Mouse (Mus musculus) CH12.LX (cell line): ENCODE data around the gene Plxdc1. TPM values are rescaled to one million over a fixed set of nuclear protein-coding genes. Genes with fewer than 3 reads are reported as not detected.

Source experiments
- DNase-seq: peaks from one replicate; pipeline ENCODE4 v3.0.0-alpha.2; 2013; ENCODE audit errors: extremely low read depth
- H3K27ac ChIP-seq: 2 replicates; pipeline ENCODE4 v1.5.1; 2012; ENCODE audit warnings: low read depth, mild to moderate bottlenecking, control low read depth, moderate library complexity; ENCODE audit not compliant: insufficient read depth
- H3K27me3 ChIP-seq: replicated peaks from 2 replicates; pipeline ENCODE3; 2012; ENCODE audit warnings: inconsistent platforms
- H3K36me3 ChIP-seq, 2 experiments: replicated peaks in 1 of 2; 2 replicates each; pipeline versions ENCODE3 to v1.6.1; 2012; ENCODE audit warnings: inconsistent platforms in 1 of 2, low read length in 1 of 2, mild to moderate bottlenecking in 1 of 2, mixed read lengths in 1 of 2, moderate library complexity in 1 of 2; ENCODE audit not compliant: control insufficient read depth in 1 of 2, insufficient read depth in 1 of 2
- H3K4me1 ChIP-seq, 2 experiments: 2 replicates each; pipeline ENCODE4 v1.6.1; 2012; ENCODE audit warnings: inconsistent platforms in 1 of 2, moderate library complexity in 1 of 2; ENCODE audit not compliant: insufficient read depth in 2 of 2, control insufficient read depth in 1 of 2
- H3K4me2 ChIP-seq: 2 replicates; pipeline ENCODE4 v1.6.1; 2012; ENCODE audit warnings: low read depth, mild to moderate bottlenecking, control low read depth; ENCODE audit not compliant: poor library complexity, insufficient read depth, severe bottlenecking
- H3K4me3 ChIP-seq, 3 experiments: fragments of 150-350 bp in 1 of 3; sonication (generic) in 1 of 3; replicated peaks in 1 of 3; 2 replicates each; pipeline versions ENCODE3 to v1.5.1; 2011 to 2012; ENCODE audit warnings: low read depth in 2 of 3, low read length in 2 of 3, mild to moderate bottlenecking in 2 of 3, moderate library complexity in 2 of 3, control low read depth in 1 of 3, improper control_type of control experiment in 1 of 3, inconsistent platforms in 1 of 3, mixed read lengths in 1 of 3; ENCODE audit not compliant: poor library complexity in 1 of 3
- H3K79me2 ChIP-seq: replicated peaks from 2 replicates; pipeline ENCODE4 v1.6.1; 2012; ENCODE audit warnings: mild to moderate bottlenecking, moderate library complexity; ENCODE audit not compliant: control insufficient read depth, poor library complexity, insufficient read depth, severe bottlenecking; ENCODE audit errors: extremely low read depth
- H3K9ac ChIP-seq: 2 replicates; pipeline ENCODE4 v1.6.1; 2012; ENCODE audit warnings: low read depth, mild to moderate bottlenecking, control low read depth, moderate library complexity; ENCODE audit not compliant: insufficient read depth
- H3K9me3 ChIP-seq: replicated peaks from 2 replicates; pipeline ENCODE3; 2012; ENCODE audit warnings: low read length, inconsistent platforms, mixed read lengths
- CHD2 ChIP-seq: IDR thresholded peaks from 2 replicates; pipeline ENCODE4 v1.6.1; 2011; ENCODE audit warnings: low read length, improper control_type of control experiment
- CTCF ChIP-seq, 2 experiments: IDR thresholded peaks in 1 of 2; conservative IDR thresholded peaks in 1 of 2; 2 replicates each; pipeline ENCODE4 v1.5.1; 2011 to 2012; ENCODE audit warnings: low read depth in 2 of 2, low read length in 2 of 2, improper control_type of control experiment in 1 of 2, inconsistent platforms in 1 of 2, mild to moderate bottlenecking in 1 of 2, moderate library complexity in 1 of 2
- ELF1 ChIP-seq: IDR thresholded peaks from 2 replicates; pipeline ENCODE4 v1.6.1; 2014; ENCODE audit warnings: low read depth, mild to moderate bottlenecking, inconsistent platforms, low read length, improper control_type of control experiment
- EP300 ChIP-seq: IDR thresholded peaks from 2 replicates; pipeline ENCODE4 v1.6.1; 2011; ENCODE audit warnings: low read length, improper control_type of control experiment
- ETS1 ChIP-seq: conservative IDR thresholded peaks from 2 replicates; pipeline ENCODE4 v1.6.1; 2012; ENCODE audit warnings: low read depth, mild to moderate bottlenecking, inconsistent platforms, low read length, improper control_type of control experiment, moderate library complexity
- GABPA ChIP-seq: IDR thresholded peaks from 2 replicates; pipeline ENCODE4 v1.6.1; 2012; ENCODE audit warnings: low read depth, low read length, improper control_type of control experiment, inconsistent platforms; ENCODE audit not compliant: insufficient replicate concordance
- HCFC1 ChIP-seq: IDR thresholded peaks from 2 replicates; pipeline ENCODE4 v1.6.1; 2012; ENCODE audit warnings: low read depth, mild to moderate bottlenecking, inconsistent platforms, low read length, improper control_type of control experiment
- IRF4 ChIP-seq: IDR thresholded peaks from 2 replicates; pipeline ENCODE4 v1.6.1; 2014; ENCODE audit warnings: low read depth, mild to moderate bottlenecking, inconsistent platforms, low read length, improper control_type of control experiment
- JUND ChIP-seq: conservative IDR thresholded peaks from 2 replicates; pipeline ENCODE4 v1.6.1; 2011; ENCODE audit warnings: low read depth, low read length, improper control_type of control experiment
- KAT2A ChIP-seq: IDR thresholded peaks from 2 replicates; pipeline ENCODE4 v1.6.1; 2012; ENCODE audit warnings: low read length, improper control_type of control experiment, inconsistent platforms; ENCODE audit not compliant: insufficient replicate concordance
- MAFK ChIP-seq: IDR thresholded peaks from 2 replicates; pipeline ENCODE4 v1.6.1; 2011; ENCODE audit warnings: low read length, improper control_type of control experiment; ENCODE audit not compliant: insufficient replicate concordance
- MAX ChIP-seq: IDR thresholded peaks from 2 replicates; pipeline ENCODE4 v1.6.1; 2011; ENCODE audit warnings: low read length, improper control_type of control experiment
- MEF2A ChIP-seq: IDR thresholded peaks from 2 replicates; pipeline ENCODE4 v1.6.1; 2014; ENCODE audit warnings: low read depth, mild to moderate bottlenecking, inconsistent platforms, low read length, improper control_type of control experiment, borderline replicate concordance
- MXI1 ChIP-seq: IDR thresholded peaks from 2 replicates; pipeline ENCODE4 v1.6.1; 2011; ENCODE audit warnings: mild to moderate bottlenecking, low read depth, low read length, improper control_type of control experiment
- MYC ChIP-seq: IDR thresholded peaks from 2 replicates; pipeline ENCODE4 v1.6.1; 2011; ENCODE audit warnings: low read depth, mild to moderate bottlenecking, improper control_type of control experiment, low read length
- NRF1 ChIP-seq: IDR thresholded peaks from 2 replicates; pipeline ENCODE4 v1.6.1; 2014; ENCODE audit warnings: low read depth, mild to moderate bottlenecking, inconsistent platforms, low read length, improper control_type of control experiment, moderate library complexity
- POLR2A ChIP-seq: IDR thresholded peaks from 2 replicates; pipeline ENCODE4 v1.6.1; 2011; ENCODE audit warnings: low read depth, mild to moderate bottlenecking, improper control_type of control experiment, low read length
- POLR2AphosphoS2 ChIP-seq: IDR thresholded peaks from 2 replicates; pipeline ENCODE4 v1.6.1; 2011; ENCODE audit warnings: low read depth, low read length, improper control_type of control experiment
- SIN3A ChIP-seq: IDR thresholded peaks from 2 replicates; pipeline ENCODE4 v1.6.1; 2012; ENCODE audit warnings: low read length, improper control_type of control experiment, inconsistent platforms
- SMC3 ChIP-seq: IDR thresholded peaks from 2 replicates; pipeline ENCODE4 v1.6.1; 2011; ENCODE audit warnings: low read depth, low read length, improper control_type of control experiment
- TBP ChIP-seq: conservative IDR thresholded peaks from 2 replicates; pipeline ENCODE4 v1.6.1; 2011; ENCODE audit warnings: low read depth, low read length, improper control_type of control experiment
- UBTF ChIP-seq: IDR thresholded peaks from 2 replicates; pipeline ENCODE4 v1.6.1; 2012; ENCODE audit warnings: low read depth, mild to moderate bottlenecking, inconsistent platforms, low read length, improper control_type of control experiment, moderate library complexity
- USF2 ChIP-seq: conservative IDR thresholded peaks from 2 replicates; pipeline ENCODE4 v1.6.1; 2011; ENCODE audit warnings: low read depth, low read length, improper control_type of control experiment
- ZC3H11A ChIP-seq: IDR thresholded peaks from 2 replicates; pipeline ENCODE4 v1.6.1; 2012; ENCODE audit warnings: low read depth, mild to moderate bottlenecking, inconsistent platforms, low read length, improper control_type of control experiment
- ZKSCAN1 ChIP-seq: IDR thresholded peaks from 2 replicates; pipeline ENCODE4 v1.6.1; 2012; ENCODE audit warnings: low read depth, inconsistent platforms, low read length, improper control_type of control experiment, borderline replicate concordance
- ZMIZ1 ChIP-seq: IDR thresholded peaks from 2 replicates; pipeline ENCODE4 v1.6.1; 2012; ENCODE audit warnings: low read depth, mild to moderate bottlenecking, inconsistent platforms, low read length, improper control_type of control experiment
- dilution Hi-C: fragments of 300-500 bp; cut with MboI; formaldehyde crosslinking; loops from 2 replicates; pipeline ENCODE4 v1.14.3; 2020; ENCODE audit warnings: low sequenced_read_pairs; ENCODE audit not compliant: extremely low pct_unique_long_range_greater_than_20kb, extremely low pct_ligation_motif_present
- in situ Hi-C: fragments of 300-500 bp; cut with MboI; formaldehyde crosslinking; loops from 3 replicates; pipeline ENCODE4 v1.14.3; 2019; ENCODE audit warnings: low sequenced_read_pairs, low pct_ligation_motif_present, low pct_unique_long_range_greater_than_20kb, mixed read lengths
- polyA plus RNA-seq: library from polyadenylated mRNA; unstranded; fragments of >175 nt; gene quantifications from 2 replicates; pipeline ENCODE4 v1.2.1, GENCODE M21; 2012; ENCODE audit warnings: low read depth; ENCODE audit not compliant: insufficient read length
- total RNA-seq, 2 experiments: library from RNA; depleted of rRNA; stranded (reverse); fragments of 300-350 nt in 1 of 2; fragments of >200 nt in 1 of 2; gene quantifications; 2 replicates each; pipeline ENCODE4 v1.2.3; 2012 to 2014

Gene Plxdc1
- total and polyA plus RNA-seq, 3 experiments = 0.04 TPM; not detected in 2

DNA sequence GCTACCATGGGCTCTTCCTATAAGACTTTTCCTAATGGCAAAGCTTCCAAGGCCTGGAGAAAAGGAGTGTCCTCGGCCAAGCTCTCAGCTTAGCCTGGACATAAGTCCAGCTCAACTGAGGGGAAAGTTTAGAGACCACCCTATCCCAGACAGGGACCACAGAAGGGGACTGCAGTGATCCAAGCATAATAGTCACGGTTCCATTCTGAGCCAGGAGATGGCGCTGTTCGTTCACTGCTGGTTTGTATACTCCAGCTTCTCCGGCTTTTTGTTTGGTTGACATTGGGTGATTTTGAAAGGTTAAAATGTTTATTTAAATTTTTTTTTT is 45.2 kb upstream of the Plxdc1 start (continued):
- TF ChIP-seq JUND (peak; percentile 57; the same call in 1 of the 2 replicates), ETS1 (no peak)

DNA sequence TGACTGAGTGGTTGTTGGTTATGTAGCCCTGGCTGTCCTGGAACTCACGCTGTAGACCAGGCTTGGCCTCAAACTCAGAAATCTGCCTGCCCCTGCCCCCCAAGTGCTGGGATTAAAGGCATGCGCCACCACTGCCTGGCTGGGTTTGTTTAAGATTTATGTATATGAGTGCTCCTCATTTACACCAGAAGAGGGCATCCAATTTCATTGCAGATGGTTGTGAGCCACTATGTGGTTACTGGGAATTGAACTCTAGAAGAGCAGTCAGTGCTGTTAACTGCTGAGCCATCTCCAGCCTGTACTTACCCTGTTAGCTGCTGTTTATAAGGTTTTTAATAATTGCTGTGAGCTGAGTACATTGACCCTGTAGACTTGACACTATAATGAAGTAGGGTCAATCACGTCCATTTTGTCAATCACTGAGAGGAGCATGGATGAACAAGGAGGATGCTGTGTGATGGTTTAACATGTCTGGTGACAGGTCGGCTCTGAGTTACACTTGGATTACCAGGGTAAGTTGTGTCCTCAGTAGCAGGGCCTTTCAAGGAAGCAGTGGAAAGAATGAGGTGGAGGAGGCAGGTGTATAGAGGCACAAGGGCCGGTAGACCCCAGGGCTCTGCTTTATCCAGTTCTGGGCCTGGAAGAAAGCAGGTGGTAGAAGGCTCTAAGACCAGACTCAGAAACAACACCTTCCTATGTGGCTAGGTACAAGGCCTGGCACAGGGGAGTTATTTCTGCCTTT is 44.6 kb upstream of the Plxdc1 start:
- in situ Hi-C loops = no loop called here
- peaks cover 23% of the 10 kb centered on the region for H3K79me2 ChIP-seq
- H3K9ac ChIP-seq = no peak overlapping the region
- TF ChIP-seq ZKSCAN1 = no peak
- 0 out of 2 replicates have a peak, but pooled peaks have one; percentile 6 for TF ChIP-seq HCFC1
- TF ChIP-seq POLR2AphosphoS2 = peak; percentile 99; the same call in 1 of the 2 replicates
- peak; percentile 25; the same call in 1 of the 2 replicates for TF ChIP-seq MAX
- TF ChIP-seq ZC3H11A = no peak
- TF ChIP-seq TBP = 0 out of 2 replicates have a peak, but pooled peaks have one; percentile 29
- 0 out of 2 replicates have a peak, but pooled peaks have one; percentile 44 for TF ChIP-seq MYC
- TF ChIP-seq UBTF = 0 out of 2 replicates have a peak, but pooled peaks have one; percentile 45
- TF ChIP-seq USF2 = 0 out of 2 replicates have a peak, but pooled peaks have one; percentile 21
- TF ChIP-seq SIN3A = no peak
- TF ChIP-seq POLR2A = peak; percentile 72; the same call in 1 of the 2 replicates
- peak in 1 of 2 experiments; percentile 27; a peak in 2 of 4 replicates for TF ChIP-seq CTCF (conservative IDR thresholded peaks at IDR 0.05 in 1 of 2, IDR thresholded peaks at IDR 0.05 in 1 of 2; ENCODE audit: low read depth in 2 of 2, low read length in 2 of 2)
- TF ChIP-seq KAT2A = no peak
- peak; percentile 93 for TF ChIP-seq ZMIZ1
- TF ChIP-seq, all 38 proteins: peak for 10
- no peaks in the 10 kb centered on the region for H3K27me3 ChIP-seq
- no peak overlapping the region for H3K27ac ChIP-seq
- DNase-seq = peak; percentile 44
- no peak overlapping the region for H3K4me3 ChIP-seq
- dilution Hi-C loops = no loop called here
- peaks cover 33 to 39% of the 10 kb centered on the region in 2 experiments for H3K36me3 ChIP-seq
- H3K4me1 ChIP-seq = peaks cover 9 to 20% of the 10 kb centered on the region in 2 experiments
- no peak overlapping the region for H3K4me2 ChIP-seq
- H3K9me3 ChIP-seq = no peaks in the 10 kb centered on the region

DNA sequence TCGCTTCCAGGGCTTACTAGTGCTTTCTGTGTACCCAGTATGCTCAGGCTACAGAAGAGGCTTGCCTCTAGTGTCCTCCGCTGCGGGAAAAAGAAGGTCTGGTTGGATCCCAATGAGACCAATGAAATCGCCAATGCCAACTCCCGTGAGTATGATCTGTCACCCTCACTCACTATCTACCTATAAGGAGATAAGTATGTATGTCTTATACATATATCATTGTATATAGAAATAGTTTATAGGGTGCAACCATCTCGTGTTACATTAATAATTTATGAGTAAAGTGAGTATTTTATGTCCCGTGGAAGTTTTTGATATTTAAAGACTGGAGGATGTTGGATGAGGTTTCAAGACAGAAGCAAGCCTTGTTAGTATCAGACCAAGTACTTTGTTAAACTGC is 41.5 kb upstream of the Plxdc1 start:
- dilution Hi-C loops = no loop called here
- Histone ChIP-seq H3K4me1 (peaks cover 8 to 39% of the 10 kb centered on the region in 2 experiments), H3K27ac (no peak overlapping the region)

More for the DNA sequence above, 41.5 kb upstream of the Plxdc1 start:
- peak overlapping the region; percentile 94 for H3K9ac ChIP-seq
- TF ChIP-seq UBTF (0 out of 2 replicates have a peak, but pooled peaks have one; percentile 4), CHD2 (no peak), GABPA (no peak), ZMIZ1 (no peak), EP300 (no peak), MAFK (no peak), MXI1 (no peak), IRF4 (no peak), ELF1 (no peak), POLR2AphosphoS2 (peak; percentile 52; the same call in 1 of the 2 replicates), SMC3 (no peak), MEF2A (no peak), NRF1 (no peak), POLR2A (no peak), TBP (no peak), SIN3A (no peak; the same call in 1 of the 2 replicates)
- no peaks in the 10 kb centered on the region for H3K27me3 ChIP-seq
- in situ Hi-C loops = loop anchor here (5.0 kb wide), 2 partner anchors 35 to 55 kb away; no protein-coding TSS in a partner anchor
- H3K36me3 ChIP-seq = peaks cover 33 to 39% of the 10 kb centered on the region in 2 experiments
- H3K4me3 ChIP-seq = peak overlapping the region; percentile 92 to 99 (median 98)
- peaks cover 23% of the 10 kb centered on the region for H3K79me2 ChIP-seq
- DNase-seq = no peak
- peak overlapping the region; percentile 53 for H3K4me2 ChIP-seq
- no peaks in the 10 kb centered on the region for H3K9me3 ChIP-seq
